Mouse (Mus musculus) kidney, embryonic 16.5 days (tissue): ENCODE data around the gene Znhit3. TPM values are rescaled to one million over a fixed set of nuclear protein-coding genes. Genes with fewer than 3 reads are reported as not detected.

Experiments used
- ATAC-seq: fragments of 200-750 bp; cut with Nextera tagmentation; 2 replicates; pipeline ENCODE4 v1.8.0; 2017; ENCODE audit warnings: moderate TSS enrichment; ENCODE audit not compliant: low FRiP score, low TSS enrichment
- H3K27ac ChIP-seq: fragments of 300-500 bp; sonication (generic); 2 replicates; pipeline ENCODE4 v1.5.1; 2014; ENCODE audit warnings: low read length
- H3K27me3 ChIP-seq: fragments of 300-500 bp; sonication (generic); 2 replicates; pipeline ENCODE4 v1.6.1; 2014; ENCODE audit warnings: low read length, control low read depth, mixed read lengths; ENCODE audit not compliant: insufficient read depth
- H3K36me3 ChIP-seq: fragments of 300-500 bp; sonication (generic); 2 replicates; pipeline ENCODE4 v1.6.1; 2014; ENCODE audit warnings: low read length, control low read depth, mixed read lengths; ENCODE audit not compliant: insufficient read depth
- H3K4me1 ChIP-seq: fragments of 300-500 bp; sonication (generic); 2 replicates; pipeline ENCODE4 v1.6.1; 2014; ENCODE audit warnings: low read length, control low read depth, mixed read lengths; ENCODE audit not compliant: insufficient read depth
- H3K4me2 ChIP-seq: fragments of 300-500 bp; sonication (generic); replicated peaks from 2 replicates; pipeline ENCODE4 v1.6.1; 2014; ENCODE audit warnings: low read depth, low read length
- H3K4me3 ChIP-seq: fragments of 300-500 bp; sonication (generic); 2 replicates; pipeline ENCODE4 v1.5.1; 2014; ENCODE audit warnings: mild to moderate bottlenecking, low read length
- H3K9ac ChIP-seq: fragments of 300-500 bp; sonication (generic); replicated peaks from 2 replicates; pipeline ENCODE4 v1.6.1; 2014; ENCODE audit warnings: low read length
- H3K9me3 ChIP-seq: fragments of 300-500 bp; sonication (generic); 2 replicates; pipeline ENCODE4 v1.6.1; 2016; ENCODE audit warnings: low read length, control low read depth
- WGBS: fragments of 180-500 bp; shearing (Covaris S2); extraction: QIAGEN DNeasy Blood & Tissue Kit; methylation state at CpG from one replicate; pipeline ENCODE4 v1.1.7; 2014; 5-methylcytosine and 5-hydroxymethylcytosine counted together
- polyA plus RNA-seq: library from polyadenylated mRNA; unstranded; fragments of >200 nt; fragmentation: Nextera tagmentation; extraction: Ambion mirVana; gene quantifications from 2 replicates; pipeline ENCODE4 v1.2.1, GENCODE M21; 2015

Gene Znhit3
- 57.6 and 61.6 TPM in 2 replicates for polyA plus RNA-seq

DNA sequence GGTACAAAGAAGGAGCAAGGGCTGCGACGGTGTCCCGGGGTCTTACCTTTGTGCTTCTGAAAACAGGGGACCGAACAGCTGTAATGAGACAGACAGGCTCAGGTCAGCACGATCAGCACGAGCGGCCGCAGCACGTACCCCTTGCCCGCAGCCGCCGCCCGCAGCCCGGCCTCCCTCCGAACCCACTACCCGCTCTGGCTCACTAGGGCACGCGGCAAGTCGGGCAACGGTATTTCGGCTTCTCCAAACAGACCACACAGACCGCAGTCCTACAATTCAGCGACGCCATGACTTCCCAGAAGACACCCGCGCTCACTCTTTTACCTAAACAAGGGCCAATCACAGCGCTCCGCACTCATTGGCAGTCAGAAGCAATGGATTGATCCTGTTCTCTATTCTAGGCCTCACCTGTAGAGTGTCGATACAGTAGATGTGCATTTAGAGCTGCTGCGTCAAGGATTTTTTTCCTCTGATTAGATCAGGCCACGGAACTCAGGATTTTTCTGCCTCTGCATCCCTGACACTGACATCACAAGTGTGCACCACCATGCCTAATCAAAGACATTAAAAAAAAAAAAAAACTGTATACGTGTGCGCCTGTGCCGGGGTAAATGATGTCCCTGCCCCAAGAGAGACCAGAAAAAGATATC lies at the start of gene Znhit3:
TSS of gene Znhit3 (minus strand) at position 314 of the 650 bp plus-strand sequence.
- peaks cover 16% of the 10 kb centered on the region; the same call in 1 of the 2 replicates for H3K36me3 ChIP-seq
- peak within 1 kb of the TSS; percentile 73 for H3K4me2 ChIP-seq
- ATAC-seq, result peak; percentile 92
- peak within 1 kb of the TSS; percentile 93 for H3K4me3 ChIP-seq
- no peaks in the 10 kb centered on the region for H3K27me3 ChIP-seq
- 0 out of 2 replicates have a peak within 1 kb of the TSS, but pooled peaks have one; percentile 11 for H3K27ac ChIP-seq
- WGBS, result 3% methylated on average over 34 of the region's 34 CpGs
- H3K9ac ChIP-seq, result peak within 1 kb of the TSS; percentile 91
- H3K4me1 ChIP-seq, result peaks cover 19% of the 10 kb centered on the region
- no peaks in the 10 kb centered on the region for H3K9me3 ChIP-seq

GRCm38 (mm10) chr11:84963556-84963955 lies 47.4 kb upstream of the Znhit3 start:
- H3K4me2 ChIP-seq, result no peak overlapping the region
- no peak for ATAC-seq

GRCm38 (mm10) chr11:84962536-84962935 lies 46.4 kb upstream of the Znhit3 start:
- no peak overlapping the region for H3K4me3 ChIP-seq
- no peaks in the 10 kb centered on the region for H3K36me3 ChIP-seq
- WGBS, result 89% methylated on average over 4 of the region's 4 CpGs
- ATAC-seq, result no peak
- no peaks in the 10 kb centered on the region for H3K9me3 ChIP-seq
- no peak overlapping the region for H3K4me2 ChIP-seq
- no peak overlapping the region for H3K27ac ChIP-seq
- no peak overlapping the region for H3K9ac ChIP-seq
- H3K27me3 ChIP-seq, result peaks cover 17% of the 10 kb centered on the region
- H3K4me1 ChIP-seq, result peaks cover 26% of the 10 kb centered on the region

More at GRCm38 (mm10) chr11:84963556-84963955, 47.4 kb upstream of the Znhit3 start:
- WGBS, result 61% methylated on average over 3 of the region's 3 CpGs
- Histone ChIP-seq H3K9ac (no peak overlapping the region), H3K4me3 (no peak overlapping the region), H3K4me1 (peaks cover 15% of the 10 kb centered on the region), H3K27ac (no peak overlapping the region), H3K9me3 (no peaks in the 10 kb centered on the region), H3K36me3 (no peaks in the 10 kb centered on the region), H3K27me3 (peaks cover 7% of the 10 kb centered on the region)

DNA sequence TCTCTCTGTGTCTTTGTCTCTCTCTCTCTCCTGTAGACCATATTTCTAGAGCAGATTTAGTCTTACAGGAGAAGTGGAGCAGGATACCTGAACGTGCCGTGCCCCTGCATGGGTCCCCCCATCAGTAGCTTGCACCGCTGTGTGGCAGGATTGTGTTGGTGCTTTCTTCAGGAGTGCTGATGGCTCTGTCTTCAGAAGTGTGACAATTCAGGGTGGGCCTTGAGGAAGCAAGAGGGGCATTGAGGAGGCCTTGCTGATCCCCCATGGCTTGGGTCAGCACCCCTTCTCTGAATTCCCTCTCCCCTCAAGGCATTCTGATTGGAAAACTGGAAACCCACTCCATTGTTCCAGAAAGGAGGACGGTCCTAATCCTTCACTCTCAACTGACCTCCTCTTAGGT lies 45.4 kb upstream of the Znhit3 start:
- Histone ChIP-seq H3K27me3 (peaks cover 26% of the 10 kb centered on the region), H3K9me3 (no peaks in the 10 kb centered on the region), H3K36me3 (no peaks in the 10 kb centered on the region), H3K9ac (no peak overlapping the region), H3K27ac (no peak overlapping the region), H3K4me3 (no peak overlapping the region), H3K4me2 (no peak overlapping the region), H3K4me1 (peaks cover 34% of the 10 kb centered on the region)
- no peak for ATAC-seq
- 95% methylated on average over 4 of the region's 4 CpGs for WGBS

GRCm38 (mm10) chr11:84960780-84961179 lies 44.6 kb upstream of the Znhit3 start:
- no peaks in the 10 kb centered on the region for H3K9me3 ChIP-seq
- no peak overlapping the region for H3K9ac ChIP-seq
- no peak overlapping the region for H3K4me3 ChIP-seq

GRCm38 (mm10) chr11:84960291-84960690 lies 44.1 kb upstream of the Znhit3 start:
- Histone ChIP-seq H3K4me2 (peak overlapping the region; percentile 69), H3K9me3 (no peaks in the 10 kb centered on the region), H3K9ac (peak overlapping the region; percentile 32), H3K27ac (peak overlapping the region; percentile 83), H3K36me3 (no peaks in the 10 kb centered on the region), H3K4me1 (peaks cover 34% of the 10 kb centered on the region), H3K4me3 (no peak overlapping the region), H3K27me3 (peaks cover 32% of the 10 kb centered on the region)
- 37% methylated on average over 3 of the region's 3 CpGs for WGBS
- 0 out of 2 replicates have a peak, but pooled peaks have one; percentile 7 for ATAC-seq

More at GRCm38 (mm10) chr11:84960780-84961179, 44.6 kb upstream of the Znhit3 start:
- ATAC-seq, result no peak
- H3K27ac ChIP-seq, result no peak overlapping the region
- H3K4me1 ChIP-seq, result peaks cover 34% of the 10 kb centered on the region
- no peaks in the 10 kb centered on the region for H3K36me3 ChIP-seq
- no peak overlapping the region for H3K4me2 ChIP-seq
- H3K27me3 ChIP-seq, result peaks cover 32% of the 10 kb centered on the region
- WGBS, result 79% methylated on average over 6 of the region's 6 CpGs

DNA sequence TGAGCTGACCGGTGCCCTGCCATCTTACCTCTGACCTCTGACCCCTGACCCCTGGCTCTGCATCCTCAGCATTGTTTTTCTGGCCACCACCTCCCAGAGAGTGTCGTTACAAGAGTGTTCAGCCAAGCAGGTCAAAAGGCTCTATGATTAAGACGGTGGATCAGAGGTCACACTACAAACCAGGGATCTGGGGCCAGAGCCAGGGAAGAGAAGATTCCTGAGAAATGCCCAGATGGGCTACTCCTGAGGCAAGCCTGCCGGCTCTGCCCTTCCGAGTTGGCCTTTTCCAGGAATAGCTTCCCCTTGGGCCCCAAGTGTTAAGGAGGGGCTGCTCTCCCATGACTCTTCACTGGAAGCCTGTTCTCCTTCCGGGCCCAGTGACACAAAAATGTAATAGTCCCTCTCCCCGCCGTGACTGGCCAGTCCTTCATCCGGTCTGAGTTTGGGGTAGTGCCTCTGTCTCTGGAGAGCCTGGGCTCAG lies 43.6 kb upstream of the Znhit3 start:
- WGBS, result 4% methylated on average over 9 of the region's 9 CpGs
- Histone ChIP-seq H3K27ac (peak overlapping the region; percentile 83), H3K9me3 (no peaks in the 10 kb centered on the region), H3K27me3 (peaks cover 32% of the 10 kb centered on the region), H3K9ac (peak overlapping the region; percentile 32), H3K4me1 (peaks cover 34% of the 10 kb centered on the region), H3K4me3 (peak overlapping the region; percentile 50; the same call in 1 of the 2 replicates), H3K4me2 (peak overlapping the region; percentile 69), H3K36me3 (no peaks in the 10 kb centered on the region)
- peak; percentile 47; the same call in 1 of the 2 replicates for ATAC-seq

DNA sequence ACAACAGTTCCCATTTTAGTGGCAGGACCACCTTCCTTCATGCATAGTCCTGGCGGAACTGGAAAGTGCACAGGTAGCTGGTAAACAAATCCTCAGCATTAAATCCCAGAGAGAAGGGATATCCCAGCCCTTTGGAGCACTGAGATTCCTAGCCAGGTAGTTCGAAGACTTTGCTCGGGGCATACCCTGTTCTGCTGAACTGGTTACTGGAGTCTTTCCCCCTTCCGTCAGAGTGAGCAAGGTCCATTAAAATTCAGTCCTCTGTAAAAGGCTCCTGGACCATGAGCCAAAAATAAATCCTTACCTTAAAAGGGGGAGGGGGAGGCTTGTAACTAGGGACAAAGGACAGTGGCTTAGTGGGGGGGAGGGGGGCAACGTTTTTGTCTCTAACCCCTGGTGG lies 43.0 kb upstream of the Znhit3 start:
- Histone ChIP-seq H3K9ac (no peak overlapping the region), H3K36me3 (no peaks in the 10 kb centered on the region), H3K9me3 (no peaks in the 10 kb centered on the region), H3K4me3 (peak overlapping the region; percentile 50), H3K4me2 (peak overlapping the region; percentile 69), H3K27me3 (peaks cover 32% of the 10 kb centered on the region), H3K4me1 (peaks cover 34% of the 10 kb centered on the region), H3K27ac (peak overlapping the region; percentile 83)
- WGBS, result 34% methylated on average over 5 of the region's 5 CpGs
- ATAC-seq, result peak; percentile 55; the same call in 1 of the 2 replicates

GRCm38 (mm10) chr11:84958271-84958630 lies 42.1 kb upstream of the Znhit3 start:
- no peaks in the 10 kb centered on the region for H3K36me3 ChIP-seq
- peaks cover 32% of the 10 kb centered on the region for H3K27me3 ChIP-seq
- H3K27ac ChIP-seq, result peak overlapping the region; percentile 83
- no peaks in the 10 kb centered on the region for H3K9me3 ChIP-seq
- H3K4me1 ChIP-seq, result peaks cover 34% of the 10 kb centered on the region
- peak overlapping the region; percentile 50 for H3K4me3 ChIP-seq
- ATAC-seq, result peak; percentile 36; the same call in 1 of the 2 replicates
- H3K4me2 ChIP-seq, result peak overlapping the region; percentile 69
- H3K9ac ChIP-seq, result peak overlapping the region; percentile 54; the same call in 1 of the 2 replicates
- 1% methylated on average over 11 of the region's 11 CpGs for WGBS
